Mouse (Mus musculus): Measurements from ENCODE around the gene Cbx2.

Gene Cbx2

DNA sequence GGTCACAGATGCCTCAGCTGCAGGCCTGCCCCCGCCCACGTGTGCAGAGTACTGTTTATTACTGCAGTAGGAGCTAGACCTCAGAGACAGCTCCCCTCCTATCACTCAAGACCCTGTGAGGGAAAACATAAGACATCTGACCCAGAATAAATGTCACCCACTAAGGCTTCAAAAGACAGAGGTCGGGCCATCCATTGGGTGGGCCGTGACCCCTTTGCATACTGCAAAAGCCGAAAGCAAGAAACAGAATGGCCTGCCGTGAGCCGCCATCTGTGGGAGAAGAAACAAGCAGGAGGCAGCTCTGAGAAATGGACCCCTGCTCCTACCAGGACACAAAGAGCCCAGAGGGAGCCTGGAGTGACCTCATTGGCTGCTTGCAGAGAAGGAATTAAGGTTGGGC lies 5.3 kb upstream of the Cbx2 start:
- DNase-seq (ENCODE audit: low spot score), result no peak

GRCm38 (mm10) chr11:119021180-119021579 lies 1.6 kb upstream of the Cbx2 start:
- no peak for DNase-seq (ENCODE audit: low spot score)

GRCm38 (mm10) chr11:119022068-119022894 lies 481 bp upstream of the Cbx2 start:
- no peak for DNase-seq (ENCODE audit: low spot score)

- DNase-seq (ENCODE audit: low spot score), result no peak
Observed at GRCm38 (mm10) chr11:119023616-119023980, 836 bp downstream of the Cbx2 start.

- no peak for DNase-seq (ENCODE audit: low spot score)
Observed at GRCm38 (mm10) chr11:119024260-119024659, 1.5 kb downstream of the Cbx2 start.

GRCm38 (mm10) chr11:119026203-119026602 lies 3.4 kb downstream of the Cbx2 start:
- no peak for DNase-seq (ENCODE audit: low spot score)

- peak; percentile 53 for DNase-seq (ENCODE audit: low spot score)
Observed at GRCm38 (mm10) chr11:119033874-119034558, 11.3 kb downstream of the Cbx2 start.

DNA sequence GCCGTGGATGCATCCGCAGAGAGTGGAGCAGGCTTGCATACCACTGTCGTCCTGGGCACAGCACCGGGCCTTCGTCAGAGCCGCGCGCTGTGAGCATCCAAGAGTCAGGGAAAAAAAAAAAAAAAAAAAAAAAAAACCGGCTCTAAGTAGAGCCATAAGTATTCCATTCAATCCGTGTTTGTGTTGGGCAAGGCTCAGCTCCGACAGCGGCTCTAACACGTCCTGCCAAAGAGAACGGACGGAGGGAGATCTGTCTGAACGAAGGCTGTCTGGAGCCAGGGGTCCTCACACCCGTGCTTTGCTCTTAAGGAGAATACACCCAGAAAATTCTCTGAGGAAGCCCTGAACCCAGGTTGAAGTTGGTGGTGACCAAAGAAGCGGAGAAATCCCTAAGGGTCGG lies 11.9 kb downstream of the Cbx2 start:
- no peak for DNase-seq (ENCODE audit: low spot score)

- DNase-seq (ENCODE audit: low spot score), result no peak
Observed at GRCm38 (mm10) chr11:119035094-119035685, 12.4 kb downstream of the Cbx2 start.

- DNase-seq (ENCODE audit: low spot score), result no peak
Observed at GRCm38 (mm10) chr11:119035686-119036165, 13.0 kb downstream of the Cbx2 start.

GRCm38 (mm10) chr11:119036447-119036846 lies 13.7 kb downstream of the Cbx2 start:
- no peak for DNase-seq (ENCODE audit: low spot score)

GRCm38 (mm10) chr11:119036934-119037779 lies 14.4 kb downstream of the Cbx2 start:
- no peak for DNase-seq (ENCODE audit: low spot score)

DNA sequence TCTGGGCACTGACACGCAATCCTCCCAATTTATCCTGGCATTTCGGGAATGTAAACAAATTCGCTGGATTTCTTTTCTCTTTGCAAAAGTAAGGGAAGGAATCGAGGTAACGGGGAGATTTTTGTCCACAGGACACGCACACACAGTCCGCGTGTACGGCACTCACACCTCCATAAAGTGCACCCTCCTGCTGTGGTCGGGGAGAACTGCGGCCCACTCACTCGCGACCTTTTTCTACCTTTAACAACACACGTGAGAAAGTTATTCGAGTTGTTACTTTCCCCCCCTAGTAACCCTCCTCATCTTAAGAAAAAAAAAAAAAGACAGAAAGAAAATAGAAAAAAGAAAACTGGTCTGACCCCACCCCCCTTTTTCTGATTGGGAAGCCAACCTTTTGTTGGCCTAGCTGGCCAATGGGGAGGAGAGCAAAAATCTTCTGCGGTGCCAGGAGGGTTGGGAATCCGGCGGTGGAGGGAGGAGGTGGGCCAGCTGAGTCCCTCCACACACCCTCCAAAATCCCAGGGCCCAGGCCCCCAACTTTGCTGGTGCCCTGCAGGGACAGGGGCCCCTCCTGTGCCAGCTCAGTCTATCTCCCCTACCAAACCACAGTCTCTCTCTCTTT lies 15.1 kb downstream of the Cbx2 start:
- no peak for DNase-seq (ENCODE audit: low spot score)

- DNase-seq (ENCODE audit: low spot score), result no peak
Observed at GRCm38 (mm10) chr11:119038744-119039484, 16.2 kb downstream of the Cbx2 start.

DNA sequence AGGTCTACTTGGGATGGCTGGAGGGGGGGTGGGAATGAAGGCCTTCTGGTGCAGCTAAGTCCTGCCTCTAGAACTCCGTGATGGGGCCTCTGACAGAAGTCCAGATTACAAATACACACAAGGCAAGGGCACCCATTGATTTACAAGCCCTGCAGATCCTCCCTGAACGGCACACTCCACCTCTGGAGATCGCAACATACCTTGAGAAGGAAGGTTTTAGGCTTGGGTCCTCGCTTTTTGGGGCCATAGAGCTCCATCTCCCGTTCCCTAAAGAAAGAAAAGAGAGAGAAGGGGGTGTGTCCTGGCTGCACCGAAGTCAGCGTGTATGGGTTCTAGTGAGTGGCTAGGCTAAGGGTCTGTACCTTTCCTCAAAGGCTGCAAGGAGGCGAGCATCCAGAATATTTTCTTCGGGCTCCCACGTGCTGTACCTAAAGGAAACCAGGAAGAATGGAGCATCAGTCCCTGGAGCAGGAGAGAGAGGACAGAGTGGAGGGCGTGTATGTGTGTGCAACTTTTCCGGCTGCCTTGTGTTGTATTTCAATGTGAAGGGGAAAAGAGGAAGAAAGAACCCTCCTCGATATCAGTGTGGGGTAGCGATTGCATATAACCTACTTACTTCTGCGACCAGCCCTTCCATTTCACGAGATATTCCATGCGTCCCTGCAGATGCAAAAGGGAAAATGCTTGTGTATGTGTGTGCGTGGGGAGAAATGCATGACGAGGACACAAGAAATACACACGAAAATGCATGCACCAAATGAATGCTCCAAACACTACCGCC lies 17.2 kb downstream of the Cbx2 start:
- no peak for DNase-seq (ENCODE audit: low spot score)

DNA sequence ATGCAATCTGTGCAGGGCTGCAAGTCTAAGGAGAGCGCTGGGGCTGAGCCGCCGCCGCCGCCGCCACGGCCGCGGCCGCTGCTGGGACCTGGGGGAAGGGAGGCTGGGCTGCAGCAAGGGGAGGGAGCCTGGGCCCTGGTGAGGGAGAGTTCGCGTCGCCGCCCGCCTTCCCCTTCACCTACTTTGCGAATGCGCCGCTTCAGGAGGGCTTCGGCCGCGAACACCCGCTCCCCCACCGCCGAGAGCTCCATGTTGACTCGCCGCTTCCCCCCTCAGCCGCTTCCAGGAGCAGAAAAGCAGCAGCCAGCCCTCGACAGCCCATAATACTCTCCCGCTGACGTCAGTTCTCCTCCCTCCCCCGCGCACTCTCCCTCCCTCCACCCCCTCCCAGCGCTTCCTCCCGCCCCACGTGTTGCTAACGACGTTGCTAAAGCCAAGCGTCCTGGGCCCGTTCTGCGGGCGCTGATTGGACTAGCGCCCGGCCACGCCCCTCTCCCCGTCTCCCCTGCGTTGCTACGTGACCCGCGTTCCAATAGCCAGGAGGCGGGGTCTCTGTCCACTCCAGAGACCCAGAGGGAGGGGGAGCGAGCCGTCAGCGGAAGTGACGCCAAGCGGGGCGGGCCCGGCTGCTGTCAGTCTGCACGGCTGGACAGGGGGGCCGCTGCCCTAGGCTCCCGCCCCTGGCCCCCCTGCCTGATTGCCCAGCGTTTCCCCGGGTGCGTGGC lies 18.0 kb downstream of the Cbx2 start, which contains the start of gene Cbx8:
Gene Cbx8, minus strand, starts transcription at position 370 of the 725 bp plus-strand sequence.
- DNase-seq (ENCODE audit: low spot score), result peak; percentile 87

DNA sequence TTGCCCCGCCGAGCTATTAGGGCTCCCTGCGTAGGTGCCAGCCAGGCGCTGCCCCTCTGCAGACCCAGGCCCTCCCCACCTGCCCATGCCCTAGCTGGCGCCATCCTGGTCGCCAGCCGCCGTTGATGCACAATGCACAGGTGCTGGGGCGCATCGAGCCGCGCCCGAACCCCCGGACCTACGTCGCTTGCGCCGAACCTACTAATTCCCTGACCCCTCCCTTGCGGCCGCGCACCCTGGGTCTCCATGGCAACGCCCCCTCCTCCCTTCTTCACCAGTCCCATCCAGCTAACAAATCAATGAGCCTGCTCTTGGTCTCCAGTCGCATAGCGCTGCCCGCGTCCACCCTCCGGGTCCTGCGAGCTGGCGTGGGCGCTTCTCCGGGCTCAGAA lies 18.6 kb downstream of the Cbx2 start:
- no peak for DNase-seq (ENCODE audit: low spot score)

DNA sequence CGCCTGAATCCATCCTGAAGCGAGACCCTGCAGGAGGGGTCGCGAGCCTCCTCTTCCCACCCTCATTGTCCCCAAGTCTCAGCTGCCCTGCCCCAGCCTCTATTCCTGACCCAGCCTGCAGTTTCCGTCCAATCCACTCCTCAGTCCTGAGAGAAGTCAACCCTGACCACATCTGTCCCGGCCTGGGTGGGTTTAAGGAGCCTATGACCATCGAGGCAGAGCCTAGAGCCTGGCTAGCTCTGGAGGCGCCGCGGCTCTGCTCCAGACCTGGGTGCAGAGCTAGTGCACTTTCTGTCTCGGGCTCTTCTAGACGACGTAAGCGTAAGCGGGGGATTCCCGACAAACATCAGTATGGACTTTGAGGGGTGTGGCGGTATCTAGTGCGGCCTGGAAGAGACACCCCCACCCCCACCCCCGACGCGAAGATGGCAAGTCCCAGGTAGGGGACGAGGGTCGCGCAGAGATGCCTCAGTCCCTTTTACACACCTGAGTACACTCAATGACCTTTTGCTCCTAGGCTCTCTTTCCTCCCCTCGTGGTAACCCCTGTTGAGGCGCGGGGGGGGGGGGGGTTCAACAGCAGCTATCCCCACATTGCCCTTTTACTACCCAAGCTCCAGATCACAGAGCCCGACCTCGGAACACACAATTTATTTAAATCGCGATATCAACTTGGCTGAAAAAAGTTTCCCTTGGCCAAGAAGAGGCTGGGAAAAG lies 19.1 kb downstream of the Cbx2 start:
- no peak for DNase-seq (ENCODE audit: low spot score)

Data from spleen, adult 12 weeks (tissue).